Mouse (Mus musculus): Measurements from ENCODE around the gene Slc4a8. TPM values are rescaled to one million over a fixed set of nuclear protein-coding genes. Genes with fewer than 3 reads are reported as not detected.
"Not testable (repeated sequence)": the region's sequence is repeated elsewhere in the genome, so short reads cannot be mapped to it uniquely, and the experiment has no call there.

Slc4a8 gene
- total RNA-seq, 2 experiments from 2014 or later: 3.0 to 3.9 TPM

DNA sequence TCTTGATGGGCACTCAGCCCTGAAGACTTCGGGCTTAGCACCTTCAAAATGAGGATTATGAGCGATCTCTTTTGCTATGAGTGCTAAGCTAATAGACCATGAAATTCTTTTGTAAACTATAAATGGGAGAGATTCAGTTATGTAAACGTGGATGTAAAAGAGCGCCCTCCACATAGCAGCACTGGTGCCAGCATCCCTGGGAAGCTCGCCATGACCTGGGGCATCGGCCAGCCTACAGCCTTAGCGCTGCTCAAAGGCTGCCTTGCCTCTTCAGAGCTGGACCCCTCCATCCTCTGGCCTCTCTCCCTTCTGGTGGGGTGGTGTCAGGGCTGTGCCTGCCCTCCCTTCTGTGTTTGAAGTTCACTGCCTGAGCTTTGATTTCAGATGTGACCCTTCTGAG, 52.5 kb downstream of the Slc4a8 start:
- DNase-seq (ENCODE audit: low spot score): no peak
- intact Hi-C loops (cut with DNase I): no loop called here

DNA sequence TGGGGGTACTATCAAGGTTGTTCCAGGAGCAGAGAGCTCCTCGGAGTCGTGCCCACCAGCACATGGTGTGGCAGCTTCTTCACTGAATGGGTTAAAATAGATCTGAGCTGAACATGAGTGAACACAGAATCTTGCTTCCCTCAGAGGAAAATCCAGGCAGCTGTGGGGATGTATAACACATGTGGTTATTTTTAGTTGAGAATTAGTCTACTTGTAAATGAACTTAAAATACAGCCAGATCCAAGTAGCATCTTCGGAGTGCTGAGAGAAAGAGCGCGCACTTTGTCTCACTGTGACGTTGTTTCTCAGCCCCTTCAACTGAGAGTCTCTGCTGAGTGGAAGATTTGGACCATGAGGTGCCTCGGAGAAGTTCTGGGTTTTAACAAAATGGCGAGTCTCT, 53.8 kb downstream of the Slc4a8 start:
- DNase-seq (ENCODE audit: low spot score): no peak
- intact Hi-C loops (cut with DNase I): no loop called here

DNA sequence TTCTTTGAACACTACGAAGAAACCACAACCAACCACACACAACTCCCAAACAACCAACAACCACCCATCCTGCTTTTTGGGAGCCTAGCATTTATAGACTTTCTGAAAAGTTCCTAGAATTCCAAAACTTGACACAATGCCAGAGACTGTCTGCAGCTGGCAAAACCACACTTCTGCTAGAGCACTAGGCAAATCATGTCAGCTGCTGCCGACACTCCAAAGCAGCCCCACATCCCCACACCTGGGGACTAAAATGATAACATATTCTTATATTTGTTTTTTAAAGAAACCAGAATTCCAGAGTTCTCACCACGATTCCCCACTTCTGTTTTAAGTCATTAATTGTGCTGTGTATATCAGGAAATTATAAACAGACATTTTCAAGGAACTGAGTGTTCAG, 57.3 kb downstream of the Slc4a8 start:
- intact Hi-C loops (cut with DNase I): no loop called here
- DNase-seq (ENCODE audit: low spot score): no peak

- DNase-seq (ENCODE audit: low spot score): no peak
- intact Hi-C loops (cut with DNase I): no loop called here
Observed at GRCm38 (mm10) chr15:100821824-100822223, 60.3 kb downstream of the Slc4a8 start.

- intact Hi-C loops (cut with DNase I); DNase-seq (ENCODE audit: low spot score): not testable (repeated sequence)
Observed at GRCm38 (mm10) chr15:100822370-100822769, 60.8 kb downstream of the Slc4a8 start.

DNA sequence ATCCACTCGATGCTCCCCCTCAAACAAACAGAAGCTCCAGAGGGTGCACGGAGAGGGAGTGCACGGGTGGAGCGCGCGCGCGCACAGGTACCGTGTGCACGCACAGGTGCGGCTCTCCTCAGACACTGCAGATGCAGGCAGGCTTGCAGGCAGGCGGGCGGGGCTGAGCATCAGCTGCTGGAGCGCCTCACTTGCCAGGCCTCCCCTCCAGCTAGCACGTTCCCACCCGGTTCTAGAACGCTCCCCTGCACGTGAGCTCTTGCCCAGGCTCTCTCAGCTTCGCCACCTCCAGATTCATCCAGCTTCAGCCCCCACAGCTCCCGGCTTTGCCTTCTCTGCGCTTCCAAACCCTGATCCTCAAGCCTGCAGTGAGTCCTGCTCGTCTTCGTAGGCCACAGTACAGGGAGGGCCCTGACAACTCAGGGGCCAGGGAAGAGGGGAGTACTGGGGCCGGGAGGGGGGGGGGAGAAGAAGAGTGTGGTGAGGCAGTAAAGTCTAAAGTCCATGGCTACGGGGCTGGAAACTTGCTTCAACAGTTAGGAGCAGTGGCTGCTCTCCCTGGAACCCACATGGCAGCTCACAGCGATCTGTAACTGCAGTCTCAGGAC, 63.8 kb downstream of the Slc4a8 start:
- intact Hi-C loops (cut with DNase I): no loop called here
- DNase-seq (ENCODE audit: low spot score): no peak

- intact Hi-C loops (cut with DNase I): no loop called here
- no peak for DNase-seq (ENCODE audit: low spot score)
Observed at GRCm38 (mm10) chr15:100826076-100826475, 64.5 kb downstream of the Slc4a8 start.

GRCm38 (mm10) chr15:100829775-100830174, 68.2 kb downstream of the Slc4a8 start:
- intact Hi-C loops (cut with DNase I): no loop called here
- DNase-seq (ENCODE audit: low spot score): no peak

DNA sequence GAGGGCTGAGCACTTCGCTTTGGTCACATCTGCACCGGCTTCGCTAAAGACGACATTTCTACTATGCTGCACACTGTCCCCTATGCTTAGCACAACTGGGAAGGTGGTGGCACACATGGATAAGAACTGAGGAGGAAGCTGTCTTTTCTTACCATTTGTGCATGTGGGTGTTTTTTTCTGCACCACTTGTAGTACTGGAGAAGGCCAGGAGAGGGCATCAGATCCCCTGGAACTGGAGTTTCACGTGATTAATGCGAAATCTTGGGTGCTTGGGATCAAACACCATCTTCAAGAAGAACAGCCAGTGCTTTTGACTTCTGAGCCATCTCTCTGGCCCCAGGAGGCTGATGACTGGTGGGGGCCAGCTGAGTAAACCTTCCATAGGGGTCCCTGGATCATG, 69.1 kb downstream of the Slc4a8 start:
- intact Hi-C loops (cut with DNase I): no loop called here

GRCm38 (mm10) chr15:100832144-100832543, 70.6 kb downstream of the Slc4a8 start:
- intact Hi-C loops (cut with DNase I): no loop called here
- DNase-seq (ENCODE audit: low spot score): no peak

More for the DNA sequence above, 69.1 kb downstream of the Slc4a8 start:
- no peak for DNase-seq (ENCODE audit: low spot score)

- DNase-seq (ENCODE audit: low spot score): no peak
- intact Hi-C loops (cut with DNase I): no loop called here
Observed at GRCm38 (mm10) chr15:100832784-100833183, 71.2 kb downstream of the Slc4a8 start.

GRCm38 (mm10) chr15:100836729-100837128, 75.2 kb downstream of the Slc4a8 start:
- no peak for DNase-seq (ENCODE audit: low spot score)
- intact Hi-C loops (cut with DNase I): no loop called here

DNA sequence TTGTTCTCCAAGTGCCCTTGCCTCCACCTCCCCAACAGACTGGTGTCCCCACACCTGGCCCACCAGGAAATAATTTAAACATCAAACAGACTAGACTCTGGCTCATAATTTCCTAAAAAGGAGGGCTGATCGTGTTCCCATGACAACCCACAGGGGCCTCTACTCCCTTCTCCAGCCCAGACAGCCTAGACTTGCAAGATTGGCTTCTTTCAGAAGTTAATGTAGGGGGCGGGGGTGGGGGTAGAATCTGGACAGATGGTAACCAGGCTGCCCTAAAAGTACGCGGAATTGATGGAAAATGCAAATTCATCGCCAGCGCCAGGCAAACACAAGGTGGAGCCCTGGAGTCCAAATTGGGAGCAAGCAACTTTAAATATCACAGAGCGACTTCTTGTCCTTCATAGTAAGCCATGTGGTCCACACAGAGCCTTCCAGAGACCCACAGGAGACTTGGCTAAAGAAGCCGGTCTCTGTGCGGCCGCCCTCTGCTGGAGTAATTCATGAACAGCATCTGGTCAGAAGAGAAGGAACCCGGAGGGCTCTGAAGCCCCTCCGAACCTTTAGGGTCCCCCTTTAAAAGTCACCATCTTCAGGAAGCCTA, 77.2 kb downstream of the Slc4a8 start:
- peak; percentile 18 for DNase-seq (ENCODE audit: low spot score)
- intact Hi-C loops (cut with DNase I): loop anchor here (2.0 kb wide), 1 partner anchor 82 kb away; no protein-coding TSS in a partner anchor

GRCm38 (mm10) chr15:100844336-100844735, 82.8 kb downstream of the Slc4a8 start:
- intact Hi-C loops (cut with DNase I): no loop called here
- no peak for DNase-seq (ENCODE audit: low spot score)

GRCm38 (mm10) chr15:100845049-100845879, 83.7 kb downstream of the Slc4a8 start:
- intact Hi-C loops (cut with DNase I): no loop called here
- no peak for DNase-seq (ENCODE audit: low spot score)

DNA sequence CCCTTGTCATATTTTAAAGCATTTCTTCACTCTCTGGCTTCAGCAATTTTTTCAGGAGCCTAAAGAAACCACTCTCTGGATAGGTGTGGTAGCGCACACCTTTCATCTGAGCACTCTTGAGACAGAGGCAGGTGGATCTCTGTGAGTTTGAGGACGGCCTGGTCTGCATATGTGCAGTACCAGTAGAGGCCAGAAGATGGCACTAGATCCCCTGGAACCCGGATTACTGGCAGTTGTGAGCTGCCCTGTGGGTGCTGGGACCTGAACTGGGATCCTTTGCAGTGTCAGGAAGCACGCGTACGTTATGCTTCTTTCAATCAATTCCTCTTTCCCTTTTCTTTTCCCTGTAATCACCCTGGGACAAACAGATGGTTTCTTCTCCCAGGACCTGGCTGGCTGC, 85.6 kb downstream of the Slc4a8 start:
- intact Hi-C loops (cut with DNase I): no loop called here
- no peak for DNase-seq (ENCODE audit: low spot score)

- no peak for DNase-seq (ENCODE audit: low spot score)
Observed at GRCm38 (mm10) chr15:100857586-100857985, 96.0 kb downstream of the Slc4a8 start.

DNA sequence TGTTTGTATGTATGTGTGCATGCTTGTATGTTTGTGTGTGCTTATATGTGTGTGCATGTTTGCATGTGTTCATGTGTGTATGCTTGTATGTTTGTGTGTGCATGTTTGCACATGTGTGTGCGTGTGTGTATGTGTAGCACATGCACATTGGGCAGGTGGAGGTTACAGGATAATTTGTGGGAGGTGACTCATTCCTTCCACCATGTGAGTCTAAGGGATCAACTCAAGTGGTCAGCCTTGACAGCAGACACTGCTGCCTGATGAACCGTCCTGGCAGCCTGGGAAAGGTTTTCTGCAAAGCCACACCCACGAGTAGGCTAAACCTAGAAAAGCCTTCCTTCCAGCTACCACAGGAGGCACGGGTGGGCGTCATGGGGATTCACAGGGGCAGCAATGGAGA, 99.3 kb downstream of the Slc4a8 start:
- no peak for DNase-seq (ENCODE audit: low spot score)
- intact Hi-C loops (cut with DNase I): no loop called here

More at GRCm38 (mm10) chr15:100857586-100857985, 96.0 kb downstream of the Slc4a8 start:
- intact Hi-C loops (cut with DNase I): no loop called here

DNA sequence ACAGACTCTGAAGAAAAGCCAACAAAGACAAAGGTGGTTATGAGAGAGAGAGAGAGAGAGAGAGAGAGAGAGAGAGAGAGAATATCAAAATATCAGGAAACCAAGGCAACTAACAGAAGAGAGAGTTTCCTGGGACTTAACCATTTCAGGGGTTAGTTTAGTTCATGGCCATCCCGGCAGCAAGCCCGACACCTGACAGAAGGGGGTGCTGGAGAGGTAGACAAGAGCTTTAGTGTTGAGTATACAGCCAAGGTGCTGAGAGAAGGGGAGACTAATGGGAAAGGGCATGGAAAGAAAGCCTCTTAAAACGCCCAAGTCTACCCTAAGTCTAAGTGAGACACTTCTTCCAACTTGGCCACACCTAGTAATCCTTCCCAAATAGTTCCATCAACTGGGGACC, 104.0 kb downstream of the Slc4a8 start:
- intact Hi-C loops (cut with DNase I): no loop called here

DNA sequence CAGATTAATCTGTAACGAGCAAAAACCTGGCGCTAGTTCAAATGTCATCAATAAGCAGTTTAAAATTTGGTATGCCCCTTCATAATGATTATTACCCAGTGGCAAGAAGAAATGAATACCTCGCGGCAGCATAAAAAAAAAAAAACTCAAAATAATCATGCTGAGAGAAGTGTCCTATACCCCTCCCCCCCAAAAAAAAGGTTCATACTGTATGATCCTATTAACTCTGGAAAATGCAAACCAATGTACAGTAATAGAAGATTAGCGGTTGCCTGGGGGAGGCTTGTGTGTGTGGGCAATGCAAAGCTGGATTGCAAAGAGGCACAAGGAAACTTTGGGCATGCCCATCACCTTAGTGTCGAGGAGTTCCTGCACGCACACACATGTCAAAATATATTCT, 108.0 kb downstream of the Slc4a8 start, which contains the start of gene Scn8a:
TSS of gene Scn8a (plus strand) at position 301 of the 400 bp plus-strand sequence.
- intact Hi-C loops (cut with DNase I): no loop called here
- no peak for DNase-seq (ENCODE audit: low spot score)

More for the DNA sequence above, 104.0 kb downstream of the Slc4a8 start:
- no peak for DNase-seq (ENCODE audit: low spot score)
